Mouse (Mus musculus) G1E (cell line): ENCODE results near the gene Ncstn.

Experiments used
- CTCF ChIP-seq: IDR thresholded peaks from 2 replicates; pipeline ENCODE4 v1.5.1; 2012; ENCODE audit warnings: low read depth, low read length, inconsistent platforms, mixed read lengths
- GATA1 ChIP-seq: IDR thresholded peaks from 2 replicates; pipeline ENCODE4 v1.6.1; 2012; ENCODE audit warnings: borderline replicate concordance, low read length, inconsistent platforms, mixed read lengths
- GATA2 ChIP-seq: IDR thresholded peaks from 2 replicates; pipeline ENCODE4 v1.6.1; 2012; ENCODE audit warnings: low read depth, low read length, inconsistent platforms, borderline replicate concordance
- TAL1 ChIP-seq: conservative IDR thresholded peaks from 2 replicates; pipeline ENCODE4 v1.6.1; 2012; ENCODE audit warnings: low read depth, low read length, inconsistent platforms, mixed read lengths

DNA sequence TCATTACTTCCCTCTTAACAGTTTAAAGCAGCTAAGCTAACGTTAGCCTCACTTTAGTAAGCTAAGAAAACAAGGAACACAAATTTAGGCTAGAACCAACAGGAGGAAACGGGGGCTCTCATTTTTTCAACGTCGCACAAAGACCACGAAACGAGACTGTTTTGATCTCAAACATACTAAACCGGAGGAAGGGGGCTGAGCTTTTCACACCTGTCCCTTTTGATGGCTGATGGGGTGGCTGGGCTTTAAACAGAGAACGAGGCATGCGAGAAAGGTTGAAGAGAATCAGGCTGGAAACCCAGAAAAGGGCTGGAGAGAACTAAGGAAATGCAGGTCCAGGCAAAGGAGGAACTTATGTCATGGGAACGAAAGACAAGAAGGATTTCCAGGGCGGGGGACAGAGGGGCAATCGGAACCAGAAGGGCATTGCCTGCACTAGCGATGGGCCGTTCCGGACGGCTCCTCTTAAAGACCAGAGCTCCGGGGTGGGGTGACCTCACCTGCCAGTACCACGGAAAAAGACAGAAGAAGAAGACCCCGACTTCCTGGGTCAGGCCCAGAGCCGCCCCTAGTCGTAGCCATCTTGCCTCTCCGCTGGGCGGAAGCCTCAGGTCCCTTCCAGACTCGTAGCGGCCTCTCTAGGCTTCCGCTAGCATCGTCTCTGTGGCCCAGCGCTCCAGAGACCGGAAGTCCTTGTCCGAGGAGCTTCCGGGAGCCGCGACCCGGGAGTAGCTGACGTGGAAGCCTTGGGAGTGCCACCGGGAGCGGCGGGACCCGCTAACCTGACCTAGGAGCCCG lies at the start of gene Ncstn, which contains the start of gene Copa:
- no peak for TF ChIP-seq CTCF
- no peak for TF ChIP-seq GATA1
- no peak for TF ChIP-seq TAL1
- TF ChIP-seq GATA2: no peak
